Mouse (Mus musculus): ENCODE data around the gene Xrcc6. TPM values are rescaled to one million over a fixed set of nuclear protein-coding genes. Genes with fewer than 3 reads are reported as not detected.

Gene Xrcc6
- polyA plus RNA-seq, 1 experiment from 2014 or later = 58.9 TPM

GRCm38 (mm10) chr15:81954151-81954583 lies 33.5 kb upstream of the Xrcc6 start:
- Histone ChIP-seq H3K9me3 (no peaks in the 10 kb centered on the region), H3K36me3 (peaks cover 36% of the 10 kb centered on the region), H3K4me1 (peaks cover 12% of the 10 kb centered on the region), H3K4me3 (no peak overlapping the region), H3K27me3 (no peaks in the 10 kb centered on the region), H3K4me2 (replicated peaks) (no peak overlapping the region), H3K27ac (replicated peaks) (no peak overlapping the region), H3K9ac (replicated peaks) (no peak overlapping the region)
- no peak for ATAC-seq (replicated peaks)
- WGBS = 91% methylated on average over 9 of the region's 9 CpGs

DNA sequence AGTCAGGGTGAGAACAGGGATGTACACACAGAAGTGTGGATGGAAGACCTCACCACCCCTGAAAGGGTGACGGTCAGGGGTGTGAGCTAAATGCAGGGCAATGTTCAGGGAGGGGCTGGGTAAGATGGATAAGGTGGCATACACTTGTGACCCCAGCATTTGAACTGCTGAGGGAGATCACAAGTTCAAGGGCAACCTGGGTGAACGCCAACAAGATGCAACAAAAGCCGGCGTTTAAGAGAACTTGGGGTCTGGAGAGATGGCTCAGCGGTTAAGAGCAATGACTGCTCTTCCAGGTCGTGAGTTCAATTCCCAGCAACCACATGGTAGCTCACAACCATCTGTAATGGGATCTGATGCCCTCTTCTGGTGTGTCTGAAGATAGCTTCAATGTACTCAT lies 32.9 kb upstream of the Xrcc6 start:
- H3K4me3 ChIP-seq = no peak overlapping the region
- ATAC-seq (replicated peaks) = no peak
- peaks cover 36% of the 10 kb centered on the region for H3K36me3 ChIP-seq
- no peaks in the 10 kb centered on the region for H3K9me3 ChIP-seq
- no peak overlapping the region for H3K9ac ChIP-seq (replicated peaks)
- H3K27me3 ChIP-seq = no peaks in the 10 kb centered on the region
- no peak overlapping the region for H3K27ac ChIP-seq (replicated peaks)
- no peak overlapping the region for H3K4me2 ChIP-seq (replicated peaks)
- WGBS = 95% methylated on average over 6 of the region's 6 CpGs
- peaks cover 16% of the 10 kb centered on the region for H3K4me1 ChIP-seq

- Histone ChIP-seq H3K36me3 (peaks cover 33% of the 10 kb centered on the region), H3K9ac (replicated peaks) (no peak overlapping the region), H3K4me3 (no peak overlapping the region), H3K4me1 (peaks cover 22% of the 10 kb centered on the region), H3K27ac (replicated peaks) (no peak overlapping the region), H3K27me3 (no peaks in the 10 kb centered on the region), H3K4me2 (replicated peaks) (no peak overlapping the region), H3K9me3 (no peaks in the 10 kb centered on the region)
- no peak for ATAC-seq (replicated peaks)
- WGBS = 94% methylated on average over 15 of the region's 15 CpGs
Measured at GRCm38 (mm10) chr15:81955414-81955813, 32.2 kb upstream of the Xrcc6 start.

DNA sequence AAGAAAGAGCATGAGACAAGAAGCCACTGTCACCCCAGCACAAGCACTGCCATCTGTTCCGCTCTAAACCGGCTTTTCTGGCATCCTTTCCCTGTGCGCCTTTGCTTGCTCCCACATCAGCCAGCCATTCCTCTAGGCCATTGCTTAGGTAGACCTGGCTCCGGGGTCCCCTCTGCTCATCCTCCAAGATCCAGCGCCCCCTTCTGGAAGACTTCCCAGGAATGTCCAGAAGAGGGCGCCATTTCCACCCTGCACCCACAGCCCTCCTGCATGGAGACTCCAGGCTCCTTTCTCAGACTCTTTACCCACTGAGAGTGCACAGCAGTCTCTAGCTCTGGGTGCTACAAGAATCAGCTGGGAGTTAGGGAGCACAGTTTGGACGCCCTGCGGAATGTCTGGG lies 31.2 kb upstream of the Xrcc6 start:
- Histone ChIP-seq H3K9ac (replicated peaks) (no peak overlapping the region), H3K4me3 (no peak overlapping the region), H3K9me3 (no peaks in the 10 kb centered on the region), H3K36me3 (peaks cover 23% of the 10 kb centered on the region), H3K4me1 (peaks cover 24% of the 10 kb centered on the region), H3K27ac (replicated peaks) (no peak overlapping the region), H3K4me2 (replicated peaks) (no peak overlapping the region), H3K27me3 (no peaks in the 10 kb centered on the region)
- 49% methylated on average over 8 of the region's 8 CpGs for whole genome bisulfite sequencing
- ATAC-seq (replicated peaks) = no peak

DNA sequence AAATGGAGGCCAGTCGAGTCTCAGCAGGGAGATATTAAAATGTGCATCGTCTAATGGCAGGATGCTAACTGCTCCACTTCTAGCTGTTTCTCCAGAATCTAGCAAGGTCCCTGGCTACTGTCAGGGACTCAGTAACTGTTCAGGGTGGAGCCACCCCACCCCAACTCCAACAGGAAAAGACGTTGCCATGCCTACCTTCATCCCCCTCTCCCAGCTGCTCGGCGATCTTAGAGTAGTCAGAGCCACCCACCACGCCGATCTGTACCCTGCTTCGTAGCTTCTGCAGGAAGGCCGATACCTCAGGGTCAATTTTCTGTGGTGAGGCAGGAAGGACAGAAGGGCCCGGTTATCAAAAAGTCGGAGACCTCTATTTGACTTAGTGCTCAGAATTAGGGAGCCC lies 30.0 kb upstream of the Xrcc6 start:
- WGBS = 87% methylated on average over 11 of the region's 11 CpGs
- no peak overlapping the region for H3K4me2 ChIP-seq (replicated peaks)
- H3K4me1 ChIP-seq = peaks cover 24% of the 10 kb centered on the region
- no peak for ATAC-seq (replicated peaks)
- no peaks in the 10 kb centered on the region for H3K9me3 ChIP-seq
- no peak overlapping the region for H3K4me3 ChIP-seq
- H3K9ac ChIP-seq (replicated peaks) = no peak overlapping the region
- no peak overlapping the region for H3K27ac ChIP-seq (replicated peaks)
- no peaks in the 10 kb centered on the region for H3K27me3 ChIP-seq
- H3K36me3 ChIP-seq = peaks cover 14% of the 10 kb centered on the region

- Histone ChIP-seq H3K4me2 (replicated peaks) (no peak overlapping the region), H3K9me3 (no peaks in the 10 kb centered on the region), H3K4me1 (peaks cover 24% of the 10 kb centered on the region), H3K9ac (replicated peaks) (no peak overlapping the region), H3K36me3 (peaks cover 14% of the 10 kb centered on the region), H3K27me3 (no peaks in the 10 kb centered on the region), H3K4me3 (no peak overlapping the region), H3K27ac (replicated peaks) (no peak overlapping the region)
- 90% methylated on average over 3 of the region's 3 CpGs for WGBS
- ATAC-seq (replicated peaks) = no peak
Measured at GRCm38 (mm10) chr15:81958906-81959305, 28.7 kb upstream of the Xrcc6 start.

DNA sequence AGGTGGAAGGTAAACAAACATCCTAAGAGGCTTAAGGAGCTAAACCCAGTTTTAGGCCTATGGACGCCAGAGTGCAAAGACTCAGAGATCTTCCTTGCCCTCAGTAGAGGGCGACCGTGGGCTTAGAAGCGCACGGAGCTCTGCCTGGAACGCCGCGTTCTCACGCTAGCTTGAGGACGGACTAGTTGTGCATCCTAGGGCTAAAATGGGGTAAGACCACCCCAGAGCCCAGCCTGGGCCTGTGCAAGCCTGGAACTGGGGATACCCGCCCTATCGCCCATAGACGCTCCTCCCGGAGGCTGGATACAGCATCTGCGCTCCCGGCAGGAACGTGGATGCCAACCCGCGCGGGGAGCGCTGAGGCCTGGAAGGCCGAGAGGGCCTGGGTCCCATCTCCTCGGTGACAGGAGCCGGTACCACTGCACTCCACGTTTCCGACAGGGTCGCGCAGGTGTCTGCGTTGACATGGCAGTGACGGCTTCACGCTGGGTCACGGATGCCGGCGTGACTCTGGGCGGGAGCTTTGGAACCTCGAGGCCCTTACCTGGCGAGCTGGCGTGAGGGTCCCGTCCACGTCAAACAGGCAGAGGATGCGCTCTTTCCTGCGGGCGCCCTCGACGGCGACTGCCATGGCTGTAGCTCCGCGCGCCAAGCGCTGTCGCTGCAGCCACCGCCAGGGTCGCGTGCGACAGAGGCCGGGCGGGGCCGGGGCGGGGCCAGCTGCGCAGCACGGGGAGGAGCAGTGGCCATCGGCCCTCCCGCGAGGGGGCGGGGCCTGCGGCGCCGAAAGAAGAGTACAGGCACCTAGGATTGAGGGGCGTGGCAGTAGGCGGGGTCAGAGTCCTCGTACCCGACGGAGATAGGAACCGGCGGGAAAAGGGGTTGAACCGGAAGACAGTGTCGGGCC lies 27.2 kb upstream of the Xrcc6 start, which contains the start of gene Pmm1:
Gene Pmm1, minus strand, starts transcription at position 760 of the 907 bp plus-strand sequence.
- Histone ChIP-seq H3K4me1 (peaks cover 24% of the 10 kb centered on the region), H3K27me3 (no peaks in the 10 kb centered on the region), H3K4me2 (replicated peaks) (peak within 1 kb of the TSS; percentile 88), H3K4me3 (peak within 1 kb of the TSS; percentile 76), H3K9me3 (no peaks in the 10 kb centered on the region), H3K36me3 (no peaks in the 10 kb centered on the region), H3K27ac (replicated peaks) (peak within 1 kb of the TSS; percentile 89), H3K9ac (replicated peaks) (peak within 1 kb of the TSS; percentile 75)
- WGBS = under 1% methylated on average over 77 of the region's 77 CpGs
- ATAC-seq (replicated peaks) = peak; percentile 97

GRCm38 (mm10) chr15:81961078-81961451 lies 26.6 kb upstream of the Xrcc6 start:
- Histone ChIP-seq H3K27me3 (no peaks in the 10 kb centered on the region), H3K9ac (replicated peaks) (no peak overlapping the region), H3K9me3 (no peaks in the 10 kb centered on the region), H3K4me1 (peaks cover 24% of the 10 kb centered on the region), H3K4me3 (peak overlapping the region; percentile 76), H3K36me3 (no peaks in the 10 kb centered on the region), H3K27ac (replicated peaks) (peak overlapping the region; percentile 89), H3K4me2 (replicated peaks) (peak overlapping the region; percentile 88)
- ATAC-seq (replicated peaks) = no peak; the same call in 1 of the 2 replicates
- under 1% methylated on average over 8 of the region's 8 CpGs for WGBS

GRCm38 (mm10) chr15:81964262-81964661 lies 23.4 kb upstream of the Xrcc6 start:
- Histone ChIP-seq H3K4me3 (no peak overlapping the region), H3K27me3 (no peaks in the 10 kb centered on the region), H3K9me3 (no peaks in the 10 kb centered on the region), H3K36me3 (no peaks in the 10 kb centered on the region), H3K27ac (replicated peaks) (no peak overlapping the region), H3K4me1 (peaks cover 11% of the 10 kb centered on the region), H3K9ac (replicated peaks) (no peak overlapping the region), H3K4me2 (replicated peaks) (no peak overlapping the region)
- WGBS = 73% methylated on average over 1 of the region's 1 CpGs
- ATAC-seq (replicated peaks) = no peak

- H3K4me2 ChIP-seq (replicated peaks) = no peak overlapping the region
- H3K4me1 ChIP-seq = 0 out of 2 replicates have a peak, but pooled peaks cover 5% of the 10 kb centered on the region
- H3K27ac ChIP-seq (replicated peaks) = no peak overlapping the region
- H3K27me3 ChIP-seq = no peaks in the 10 kb centered on the region
- H3K36me3 ChIP-seq = no peaks in the 10 kb centered on the region
- no peaks in the 10 kb centered on the region for H3K9me3 ChIP-seq
- 56% methylated on average over 4 of the region's 4 CpGs for WGBS
- no peak for ATAC-seq (replicated peaks)
- no peak overlapping the region for H3K4me3 ChIP-seq
- no peak overlapping the region for H3K9ac ChIP-seq (replicated peaks)
Measured at GRCm38 (mm10) chr15:81964980-81965545, 22.6 kb upstream of the Xrcc6 start.

GRCm38 (mm10) chr15:81966062-81966829 lies 21.4 kb upstream of the Xrcc6 start:
- WGBS = 86% methylated on average over 13 of the region's 14 CpGs
- no peak for ATAC-seq (replicated peaks)
- H3K9me3 ChIP-seq = no peaks in the 10 kb centered on the region
- H3K4me3 ChIP-seq = no peak overlapping the region
- H3K36me3 ChIP-seq = no peaks in the 10 kb centered on the region
- no peaks in the 10 kb centered on the region for H3K4me1 ChIP-seq
- no peak overlapping the region for H3K27ac ChIP-seq (replicated peaks)
- H3K4me2 ChIP-seq (replicated peaks) = no peak overlapping the region
- H3K9ac ChIP-seq (replicated peaks) = no peak overlapping the region
- H3K27me3 ChIP-seq = no peaks in the 10 kb centered on the region

GRCm38 (mm10) chr15:81967821-81968220 lies 19.8 kb upstream of the Xrcc6 start:
- 89% methylated on average over 5 of the region's 5 CpGs for WGBS
- H3K27ac ChIP-seq (replicated peaks) = no peak overlapping the region
- no peak overlapping the region for H3K4me2 ChIP-seq (replicated peaks)
- H3K9me3 ChIP-seq = no peaks in the 10 kb centered on the region
- H3K36me3 ChIP-seq = no peaks in the 10 kb centered on the region
- no peaks in the 10 kb centered on the region for H3K27me3 ChIP-seq
- ATAC-seq (replicated peaks) = no peak
- H3K9ac ChIP-seq (replicated peaks) = no peak overlapping the region
- no peak overlapping the region for H3K4me3 ChIP-seq
- no peaks in the 10 kb centered on the region for H3K4me1 ChIP-seq
